Mouse (Mus musculus): ENCODE results near the gene Fam208b.

DNA sequence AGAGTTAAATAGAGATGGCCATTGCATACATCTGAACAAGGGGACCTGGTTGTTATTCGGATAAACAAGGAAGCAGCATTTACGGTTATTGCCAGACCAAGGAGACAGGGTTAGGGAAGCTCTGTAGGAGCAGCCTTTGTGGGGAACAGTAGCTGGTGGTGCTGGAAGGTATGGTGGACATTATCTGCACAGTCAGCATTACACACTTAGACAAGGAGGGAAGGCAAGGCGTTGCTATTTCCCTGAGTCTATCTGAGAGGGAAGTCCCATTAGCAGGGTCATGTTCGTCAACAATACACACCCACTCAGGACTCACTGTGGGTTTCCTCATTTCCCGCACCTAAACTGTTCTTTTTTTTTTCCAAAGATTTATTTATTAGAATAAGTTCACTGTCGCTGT, 63.1 kb downstream of the Fam208b start:
- TF ChIP-seq CTCF (conservative IDR thresholded peaks at IDR 0.05 in 1 of 2, IDR thresholded peaks at IDR 0.05 in 1 of 2; ENCODE audit: low read depth in 2 of 2, low read length in 2 of 2) (no peak), CHD1 (IDR thresholded peaks at IDR 0.05; ENCODE audit: low read depth, low read length) (no peak), MAX (IDR thresholded peaks at IDR 0.05; ENCODE audit: low read length) (no peak), SMC3 (IDR thresholded peaks at IDR 0.05; ENCODE audit: low read depth, low read length) (no peak), ETS1 (conservative IDR thresholded peaks at IDR 0.05; ENCODE audit: low read depth, low read length) (no peak), POLR2A (IDR thresholded peaks at IDR 0.05; ENCODE audit: low read depth, low read length) (no peak), NRF1 (IDR thresholded peaks at IDR 0.05; ENCODE audit: low read depth, low read length) (no peak), GABPA (IDR thresholded peaks at IDR 0.05; ENCODE audit: insufficient replicate concordance, low read depth, low read length) (no peak), E2F4 (IDR thresholded peaks at IDR 0.05; ENCODE audit: insufficient replicate concordance, low read depth, low read length) (no peak), CHD2 (IDR thresholded peaks at IDR 0.05; ENCODE audit: low read length) (no peak), SIN3A (IDR thresholded peaks at IDR 0.05; ENCODE audit: low read length) (no peak), USF1 (IDR thresholded peaks at IDR 0.05; ENCODE audit: low read depth, low read length) (no peak), BHLHE40 (IDR thresholded peaks at IDR 0.05; ENCODE audit: low read depth, low read length) (no peak), POLR2AphosphoS2 (IDR thresholded peaks at IDR 0.05; ENCODE audit: low read depth, low read length) (no peak)

Measured in CH12.LX (cell line).